Mouse (Mus musculus): ENCODE measurements around the gene Gm20388. TPM values are rescaled to one million over a fixed set of nuclear protein-coding genes. Genes with fewer than 3 reads are reported as not detected.

The Gm20388 gene
- polyA plus RNA-seq, 1 experiment from 2014 or later = not detected

GRCm38 (mm10) chr8:120693861-120694493 lies 783.3 kb downstream of the Gm20388 start:
- H3K4me3 ChIP-seq (replicated peaks) = no peak overlapping the region
- H3K27ac ChIP-seq = no peak overlapping the region

DNA sequence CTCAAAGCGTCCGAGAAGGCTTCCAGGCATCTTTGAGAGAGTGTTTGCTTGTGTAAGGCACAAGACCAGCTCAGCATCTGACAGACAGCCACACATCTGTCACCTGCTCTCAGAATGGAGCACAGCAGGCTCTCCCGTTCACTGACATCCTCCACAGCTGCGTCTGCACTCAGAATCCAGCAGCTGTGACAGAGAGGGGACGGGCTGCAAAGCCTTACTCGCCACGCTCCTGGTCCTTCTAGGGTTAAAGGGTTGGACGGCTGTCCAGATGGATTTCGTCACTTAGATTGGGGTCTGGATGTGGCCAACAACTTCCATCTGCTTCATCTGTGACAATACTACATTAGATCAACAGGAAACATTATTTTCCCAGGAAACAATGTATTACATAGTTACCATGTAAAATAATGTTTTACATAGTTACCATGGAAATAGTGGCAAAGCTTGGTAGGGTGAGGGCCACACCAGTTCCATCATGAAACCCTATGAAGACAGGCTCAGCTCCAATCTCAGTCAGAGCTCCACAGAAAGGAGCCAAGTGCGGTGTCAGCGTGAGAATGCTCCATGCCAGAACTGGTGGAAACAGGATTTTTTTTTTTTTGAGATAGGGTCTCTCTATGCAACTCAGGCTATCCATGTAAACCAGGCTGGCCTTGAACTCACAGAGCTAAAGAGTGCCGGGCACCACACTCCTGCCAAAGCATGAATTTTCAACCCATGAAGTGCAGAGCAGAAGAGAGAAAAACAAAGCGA lies 785.9 kb downstream of the Gm20388 start:
- ATAC-seq (ENCODE audit: low read depth) = no peak
- H3K36me3 ChIP-seq = no peaks in the 10 kb centered on the region

More at GRCm38 (mm10) chr8:120693861-120694493, 783.3 kb downstream of the Gm20388 start:
- H3K9ac ChIP-seq = no peak overlapping the region
- peak; percentile 55 for DNase-seq
- peak; percentile 41 for ATAC-seq (ENCODE audit: low read depth)
- H3K4me2 ChIP-seq = 0 out of 2 replicates have a peak overlapping the region, but pooled peaks have one; percentile 13
- H3K27me3 ChIP-seq = no peaks in the 10 kb centered on the region
- no peaks in the 10 kb centered on the region for H3K9me3 ChIP-seq (replicated peaks)
- H3K4me1 ChIP-seq (replicated peaks) = peaks cover 29% of the 10 kb centered on the region
- no peaks in the 10 kb centered on the region for H3K36me3 ChIP-seq
- 40% methylated on average over 22 of the region's 22 CpGs for WGBS (ENCODE audit: insufficient replicate concordance)

DNA sequence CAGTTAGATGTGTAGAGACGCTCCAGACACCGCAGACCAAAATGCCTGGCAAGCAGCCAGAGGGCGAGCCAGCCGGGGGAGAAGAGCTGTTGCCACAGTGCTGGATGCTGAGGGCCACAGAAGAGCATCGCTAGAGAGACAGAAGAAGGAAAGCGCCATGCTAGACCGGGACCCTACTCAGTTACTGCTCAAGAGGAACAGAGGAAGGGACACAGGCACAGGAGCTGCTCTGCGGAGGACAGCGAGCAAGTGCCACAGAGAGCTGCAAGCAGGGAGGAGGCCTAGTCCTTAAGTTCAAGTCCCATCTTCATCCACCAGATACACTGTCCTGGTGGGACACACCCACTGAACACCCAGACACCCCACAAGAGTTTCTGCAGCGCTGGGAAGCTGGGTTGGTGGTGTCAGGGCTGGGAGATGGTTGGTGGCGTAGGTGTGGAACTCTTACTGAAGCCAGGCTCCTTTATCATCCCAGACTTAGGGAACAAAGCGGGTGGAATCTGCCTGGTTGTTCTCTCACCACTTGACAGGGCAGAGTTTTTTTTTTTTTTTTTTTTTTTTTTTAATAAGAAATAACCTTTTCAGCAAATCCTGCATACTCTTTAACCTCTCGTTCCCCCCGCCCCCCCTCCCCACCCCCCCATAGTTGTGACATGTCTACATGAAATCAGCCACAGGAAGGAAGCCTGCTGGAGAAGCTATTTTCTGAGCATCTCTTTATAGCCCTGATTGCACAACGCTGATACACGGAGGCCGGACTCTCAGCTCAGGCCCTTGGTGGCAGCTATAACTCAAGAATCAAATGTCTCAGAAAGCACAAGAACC lies 786.7 kb downstream of the Gm20388 start:
- no peak overlapping the region for H3K27ac ChIP-seq
- H3K9me3 ChIP-seq (replicated peaks) = no peaks in the 10 kb centered on the region
- no peak overlapping the region for H3K4me3 ChIP-seq (replicated peaks)
- peaks cover 4% of the 10 kb centered on the region; the same call in 1 of the 2 replicates for H3K27me3 ChIP-seq
- no peaks in the 10 kb centered on the region for H3K36me3 ChIP-seq
- ATAC-seq (ENCODE audit: low read depth) (no peak), DNase-seq (no peak)
- H3K4me2 ChIP-seq = no peak overlapping the region
- H3K9ac ChIP-seq = no peak overlapping the region
- 42% methylated on average over 17 of the region's 17 CpGs for WGBS (ENCODE audit: insufficient replicate concordance)
- peaks cover 42% of the 10 kb centered on the region for H3K4me1 ChIP-seq (replicated peaks)

More for the DNA sequence above, 785.9 kb downstream of the Gm20388 start:
- DNase-seq = no peak
- H3K27me3 ChIP-seq = peaks cover 4% of the 10 kb centered on the region; the same call in 1 of the 2 replicates
- H3K4me1 ChIP-seq (replicated peaks) = peaks cover 38% of the 10 kb centered on the region
- no peak overlapping the region for H3K4me2 ChIP-seq
- H3K9me3 ChIP-seq (replicated peaks) = no peaks in the 10 kb centered on the region
- H3K4me3 ChIP-seq (replicated peaks) = no peak overlapping the region
- H3K27ac ChIP-seq = no peak overlapping the region
- no peak overlapping the region for H3K9ac ChIP-seq
- whole genome bisulfite sequencing (ENCODE audit: insufficient replicate concordance) = 57% methylated on average over 13 of the region's 13 CpGs

- Histone ChIP-seq H3K4me3 (replicated peaks) (no peak overlapping the region), H3K27me3 (peaks cover 4% of the 10 kb centered on the region; the same call in 1 of the 2 replicates), H3K4me2 (no peak overlapping the region), H3K4me1 (replicated peaks) (peaks cover 38% of the 10 kb centered on the region), H3K9ac (no peak overlapping the region), H3K9me3 (replicated peaks) (no peaks in the 10 kb centered on the region), H3K27ac (no peak overlapping the region), H3K36me3 (no peaks in the 10 kb centered on the region)
- no peak for DNase-seq
- ATAC-seq (ENCODE audit: low read depth) = no peak
These were observed 787.3 kb downstream of the Gm20388 start for GRCm38 (mm10) chr8:120697979-120698272.

DNA sequence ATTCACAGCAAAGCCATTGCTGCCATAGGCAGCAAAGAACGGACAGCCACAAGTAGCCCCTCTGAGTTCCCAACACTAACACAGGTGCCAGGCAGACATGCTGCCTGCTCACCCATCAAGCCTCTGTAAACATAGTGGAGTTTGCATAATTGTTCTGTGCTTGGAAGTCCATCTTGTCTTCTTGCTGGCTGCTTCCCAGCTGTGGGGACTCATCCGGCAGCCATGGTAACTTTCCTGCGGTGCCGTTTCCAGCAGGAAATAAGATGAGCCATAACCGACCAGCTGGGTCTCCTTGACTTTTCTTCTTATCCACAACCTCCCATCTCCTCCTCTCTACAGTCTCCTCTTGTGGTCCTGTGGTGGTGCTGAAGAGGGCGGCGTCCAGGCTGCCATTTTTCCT lies 787.8 kb downstream of the Gm20388 start:
- DNase-seq (no peak), ATAC-seq (ENCODE audit: low read depth) (no peak)
- no peak overlapping the region for H3K27ac ChIP-seq

GRCm38 (mm10) chr8:120699079-120699478 lies 788.4 kb downstream of the Gm20388 start:
- 50% methylated on average over 6 of the region's 6 CpGs for WGBS (ENCODE audit: insufficient replicate concordance)
- no peak for DNase-seq
- ATAC-seq (ENCODE audit: low read depth) = no peak
- Histone ChIP-seq H3K4me3 (replicated peaks) (no peak overlapping the region), H3K9ac (no peak overlapping the region), H3K27me3 (peaks cover 4% of the 10 kb centered on the region; the same call in 1 of the 2 replicates), H3K4me2 (no peak overlapping the region), H3K4me1 (replicated peaks) (peaks cover 33% of the 10 kb centered on the region), H3K9me3 (replicated peaks) (no peaks in the 10 kb centered on the region), H3K36me3 (no peaks in the 10 kb centered on the region), H3K27ac (no peak overlapping the region)

More for the DNA sequence above, 787.8 kb downstream of the Gm20388 start:
- no peak overlapping the region for H3K9ac ChIP-seq
- 71% methylated on average over 7 of the region's 7 CpGs for WGBS (ENCODE audit: insufficient replicate concordance)
- no peak overlapping the region for H3K4me2 ChIP-seq
- H3K9me3 ChIP-seq (replicated peaks) = no peaks in the 10 kb centered on the region
- no peaks in the 10 kb centered on the region for H3K36me3 ChIP-seq
- H3K27me3 ChIP-seq = peaks cover 4% of the 10 kb centered on the region; the same call in 1 of the 2 replicates
- H3K4me3 ChIP-seq (replicated peaks) = no peak overlapping the region
- H3K4me1 ChIP-seq (replicated peaks) = peaks cover 36% of the 10 kb centered on the region

DNA sequence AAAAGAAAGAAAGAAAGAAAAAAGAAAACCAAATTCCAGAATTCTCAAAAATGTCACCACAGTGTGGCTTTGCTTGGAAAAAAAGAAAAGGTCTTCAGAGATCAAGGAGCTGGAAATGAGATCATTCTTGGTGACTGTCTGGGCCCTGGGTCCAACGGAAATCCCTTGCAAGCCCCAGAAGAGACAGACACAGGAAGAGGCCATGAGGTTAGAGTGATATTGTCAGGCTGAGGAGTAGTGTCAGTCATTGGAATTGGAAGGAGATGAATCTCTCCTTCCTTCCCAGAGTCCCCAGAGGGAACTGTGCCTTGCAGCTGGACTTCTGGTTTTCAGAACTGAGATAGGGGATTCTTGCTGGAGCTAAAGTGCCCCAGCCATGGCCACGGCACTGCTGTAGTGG lies 788.9 kb downstream of the Gm20388 start:
- Histone ChIP-seq H3K4me1 (replicated peaks) (peaks cover 28% of the 10 kb centered on the region), H3K27ac (peak overlapping the region; percentile 20; the same call in 1 of the 2 replicates), H3K9me3 (replicated peaks) (no peaks in the 10 kb centered on the region), H3K4me3 (replicated peaks) (no peak overlapping the region), H3K36me3 (no peaks in the 10 kb centered on the region), H3K27me3 (peaks cover 4% of the 10 kb centered on the region; the same call in 1 of the 2 replicates), H3K9ac (no peak overlapping the region), H3K4me2 (no peak overlapping the region)
- no peak for DNase-seq
- 24% methylated on average over 2 of the region's 2 CpGs for WGBS (ENCODE audit: insufficient replicate concordance)
- no peak for ATAC-seq (ENCODE audit: low read depth)

GRCm38 (mm10) chr8:120700053-120700452 lies 789.4 kb downstream of the Gm20388 start:
- no peak for ATAC-seq (ENCODE audit: low read depth)
- 47% methylated on average over 4 of the region's 4 CpGs for WGBS (ENCODE audit: insufficient replicate concordance)
- no peak for DNase-seq

DNA sequence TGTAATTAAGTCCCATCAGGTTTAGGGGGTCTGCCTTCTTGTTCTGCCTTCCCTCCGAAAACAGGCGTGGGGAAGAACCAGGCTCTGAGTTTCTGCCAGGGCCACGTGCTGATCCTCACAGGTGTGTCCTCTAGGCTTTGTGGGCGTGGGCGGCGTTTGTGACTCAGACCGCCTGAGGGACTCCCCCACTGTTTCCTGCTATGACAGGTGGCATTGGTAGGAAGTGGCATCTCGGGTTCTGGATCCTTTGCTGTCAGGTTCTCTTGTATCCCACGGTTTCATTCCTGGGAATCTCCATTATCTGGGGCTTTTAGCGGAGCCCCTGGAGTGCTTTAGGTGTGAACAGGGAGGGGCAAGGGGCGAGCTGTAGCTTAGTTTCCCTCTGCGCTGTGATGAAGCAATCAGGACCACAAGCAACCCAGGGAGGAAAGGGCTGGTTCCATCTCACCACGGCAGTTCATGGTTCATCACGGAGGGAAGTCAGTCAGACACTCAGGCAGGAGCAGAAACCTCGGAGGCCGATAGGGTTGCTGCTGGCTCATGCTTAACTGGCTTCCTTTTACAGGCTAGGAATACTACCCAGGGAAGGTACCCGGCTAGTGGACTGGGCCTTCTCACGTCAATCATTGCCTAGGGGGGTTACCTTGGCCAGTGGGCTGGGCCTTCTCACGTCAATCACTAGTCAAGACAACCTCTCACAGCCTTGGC lies 791.3 kb downstream of the Gm20388 start:
- peaks cover 19% of the 10 kb centered on the region for H3K4me1 ChIP-seq (replicated peaks)
- H3K36me3 ChIP-seq = no peaks in the 10 kb centered on the region
- WGBS (ENCODE audit: insufficient replicate concordance) = 28% methylated on average over 19 of the region's 19 CpGs
- no peaks in the 10 kb centered on the region for H3K9me3 ChIP-seq (replicated peaks)
- DNase-seq (no peak), ATAC-seq (ENCODE audit: low read depth) (no peak)
- H3K4me2 ChIP-seq = no peak overlapping the region
- no peak overlapping the region for H3K9ac ChIP-seq
- H3K27ac ChIP-seq = no peak overlapping the region
- peaks cover 4% of the 10 kb centered on the region; the same call in 1 of the 2 replicates for H3K27me3 ChIP-seq
- no peak overlapping the region for H3K4me3 ChIP-seq (replicated peaks)

More at GRCm38 (mm10) chr8:120700053-120700452, 789.4 kb downstream of the Gm20388 start:
- Histone ChIP-seq H3K4me2 (no peak overlapping the region), H3K4me1 (replicated peaks) (peaks cover 27% of the 10 kb centered on the region), H3K4me3 (replicated peaks) (no peak overlapping the region), H3K9me3 (replicated peaks) (no peaks in the 10 kb centered on the region), H3K36me3 (no peaks in the 10 kb centered on the region), H3K27me3 (peaks cover 4% of the 10 kb centered on the region; the same call in 1 of the 2 replicates), H3K9ac (no peak overlapping the region), H3K27ac (peak overlapping the region; percentile 20; the same call in 1 of the 2 replicates)

DNA sequence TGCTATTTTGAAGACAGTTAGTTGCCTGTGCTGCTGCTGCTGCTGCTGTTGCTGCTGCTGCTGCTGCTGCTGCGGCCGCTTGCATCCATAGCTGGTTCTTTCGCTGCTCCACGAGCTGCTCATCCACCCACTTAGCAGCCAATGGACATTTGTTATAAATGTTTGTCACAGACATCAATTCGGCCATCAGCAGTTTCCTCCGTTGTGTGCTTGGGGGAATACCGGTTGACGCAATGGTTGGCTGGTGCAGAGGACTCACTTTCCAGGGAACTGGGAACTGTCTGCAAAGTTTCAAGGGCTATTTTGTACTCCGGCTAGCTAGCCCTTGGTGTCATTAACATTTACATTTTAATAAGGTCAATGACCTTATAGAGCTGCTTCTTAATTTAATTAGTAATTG lies 793.6 kb downstream of the Gm20388 start:
- Histone ChIP-seq H3K4me2 (no peak overlapping the region), H3K27me3 (peaks cover 4% of the 10 kb centered on the region; the same call in 1 of the 2 replicates), H3K9ac (no peak overlapping the region), H3K27ac (no peak overlapping the region), H3K36me3 (no peaks in the 10 kb centered on the region), H3K4me1 (replicated peaks) (peaks cover 10% of the 10 kb centered on the region), H3K9me3 (replicated peaks) (no peaks in the 10 kb centered on the region), H3K4me3 (replicated peaks) (no peak overlapping the region)
- 63% methylated on average over 9 of the region's 9 CpGs for WGBS (ENCODE audit: insufficient replicate concordance)
- ATAC-seq (ENCODE audit: low read depth) (no peak), DNase-seq (no peak)

Data from liver, embryonic 13.5 days (tissue).